Mouse (Mus musculus) adrenal gland, postnatal 25 days (tissue): ENCODE data around the gene Msantd1. TPM values are rescaled to one million over a fixed set of nuclear protein-coding genes. Genes with fewer than 3 reads are reported as not detected.
"Not testable (repeated sequence)": the region's sequence is repeated elsewhere in the genome, so short reads cannot be mapped to it uniquely, and the experiment has no call there.

Source experiments
- DNase-seq: peaks from one replicate; pipeline ENCODE4 v3.0.0; 2021; ENCODE audit warnings: mixed read lengths
- long read RNA-seq: library from polyadenylated mRNA; stranded (forward); transcript quantifications from one replicate; pipeline ENCODE4 v2.0.0, GENCODE M21; 2021
- total RNA-seq: library from RNA; stranded (reverse); gene quantifications from 2 replicates; pipeline ENCODE4 v1.2.3, GENCODE M21; 2021

Msantd1 gene
- 1.2 and 1.8 TPM in 2 replicates for total RNA-seq
- long read RNA-seq, result 0 reads

- no peak for DNase-seq
Measured at GRCm38 (mm10) chr5:34907910-34908725, at the start of gene Msantd1. Gene Msantd1 (plus strand): TSS chr5:34908012.

GRCm38 (mm10) chr5:34865367-34865766, 42.4 kb upstream of the Msantd1 start:
- no peak for DNase-seq

- not testable (repeated sequence) for DNase-seq
Measured at GRCm38 (mm10) chr5:34880307-34880706, 27.5 kb upstream of the Msantd1 start.

- no peak for DNase-seq
Measured at GRCm38 (mm10) chr5:34881023-34881422, 26.8 kb upstream of the Msantd1 start.

- no peak for DNase-seq
Measured at GRCm38 (mm10) chr5:34885250-34885649, 22.6 kb upstream of the Msantd1 start.

- DNase-seq, result no peak
Measured at GRCm38 (mm10) chr5:34889252-34889651, 18.6 kb upstream of the Msantd1 start.

GRCm38 (mm10) chr5:34896697-34897453, 10.9 kb upstream of the Msantd1 start:
- no peak for DNase-seq

GRCm38 (mm10) chr5:34899787-34900469, 7.9 kb upstream of the Msantd1 start:
- DNase-seq, result no peak

GRCm38 (mm10) chr5:34902371-34902770, 5.4 kb upstream of the Msantd1 start:
- no peak for DNase-seq

GRCm38 (mm10) chr5:34902811-34903385, 4.9 kb upstream of the Msantd1 start:
- DNase-seq, result peak; percentile 24

GRCm38 (mm10) chr5:34904412-34904811, 3.4 kb upstream of the Msantd1 start:
- DNase-seq, result no peak

- no peak for DNase-seq
Measured at GRCm38 (mm10) chr5:34907230-34907629, 582 bp upstream of the Msantd1 start.

- no peak for DNase-seq
Measured at GRCm38 (mm10) chr5:34908726-34909633, 1.2 kb downstream of the Msantd1 start.

- DNase-seq, result no peak
Measured at GRCm38 (mm10) chr5:34909634-34910503, 2.1 kb downstream of the Msantd1 start.

GRCm38 (mm10) chr5:34910504-34910815, 2.6 kb downstream of the Msantd1 start:
- DNase-seq, result no peak

GRCm38 (mm10) chr5:34915801-34916200, 8.0 kb downstream of the Msantd1 start:
- peak; percentile 75 for DNase-seq

GRCm38 (mm10) chr5:34917234-34917655, 9.4 kb downstream of the Msantd1 start:
- no peak for DNase-seq

GRCm38 (mm10) chr5:34918785-34919184, 11.0 kb downstream of the Msantd1 start:
- DNase-seq, result no peak

- DNase-seq, result no peak
Measured at GRCm38 (mm10) chr5:34922531-34922930, 14.7 kb downstream of the Msantd1 start.

GRCm38 (mm10) chr5:34923920-34924319, 16.1 kb downstream of the Msantd1 start:
- DNase-seq, result no peak
